Mouse (Mus musculus) forebrain, embryonic 13.5 days (tissue): Measurements from ENCODE around the gene Dpysl5. TPM values are rescaled to one million over a fixed set of nuclear protein-coding genes. Genes with fewer than 3 reads are reported as not detected.

Experiments used
- ATAC-seq: fragments of 200-750 bp; cut with Nextera tagmentation; 2 replicates; pipeline ENCODE4 v1.8.0; 2017
- H3K27ac ChIP-seq: fragments of 300-500 bp; sonication (generic); 2 replicates; pipeline ENCODE4 v1.5.1; 2015; ENCODE audit warnings: inconsistent platforms, mild to moderate bottlenecking, moderate library complexity
- H3K27me3 ChIP-seq: fragments of 300-500 bp; sonication (generic); 2 replicates; pipeline ENCODE4 v1.6.1; 2015; ENCODE audit warnings: mild to moderate bottlenecking, inconsistent platforms
- H3K36me3 ChIP-seq: fragments of 300-500 bp; sonication (generic); 2 replicates; pipeline ENCODE4 v1.6.1; 2015; ENCODE audit warnings: mild to moderate bottlenecking, inconsistent platforms; ENCODE audit not compliant: poor library complexity, severe bottlenecking
- H3K4me1 ChIP-seq: fragments of 300-500 bp; sonication (generic); 2 replicates; pipeline ENCODE4 v1.6.1; 2015; ENCODE audit warnings: inconsistent platforms
- H3K4me2 ChIP-seq: fragments of 300-500 bp; sonication (generic); 2 replicates; pipeline ENCODE4 v1.6.1; 2015; ENCODE audit warnings: inconsistent platforms, mild to moderate bottlenecking, moderate library complexity
- H3K4me3 ChIP-seq: fragments of 300-500 bp; sonication (generic); 2 replicates; pipeline ENCODE4 v1.5.1; 2015; ENCODE audit warnings: mild to moderate bottlenecking, inconsistent platforms
- H3K9ac ChIP-seq: fragments of 300-500 bp; sonication (generic); 2 replicates; pipeline ENCODE4 v1.6.1; 2015; ENCODE audit warnings: mild to moderate bottlenecking, inconsistent platforms
- H3K9me3 ChIP-seq: fragments of 300-500 bp; sonication (generic); replicated peaks from 2 replicates; pipeline ENCODE4 v1.6.1; 2016; ENCODE audit warnings: inconsistent platforms
- WGBS: fragments of 180-500 bp; shearing (Covaris S2); methylation state at CpG from one replicate; pipeline ENCODE4 v1.1.7; 2015; 5-methylcytosine and 5-hydroxymethylcytosine counted together
- polyA plus RNA-seq: library from polyadenylated mRNA; unstranded; fragments of >200 nt; fragmentation: Nextera tagmentation; extraction: Ambion mirVana; gene quantifications from 2 replicates; pipeline ENCODE4 v1.2.1, GENCODE M21; 2015

The Dpysl5 gene
- polyA plus RNA-seq, 1 experiment from 2014 or later, result 118 TPM

DNA sequence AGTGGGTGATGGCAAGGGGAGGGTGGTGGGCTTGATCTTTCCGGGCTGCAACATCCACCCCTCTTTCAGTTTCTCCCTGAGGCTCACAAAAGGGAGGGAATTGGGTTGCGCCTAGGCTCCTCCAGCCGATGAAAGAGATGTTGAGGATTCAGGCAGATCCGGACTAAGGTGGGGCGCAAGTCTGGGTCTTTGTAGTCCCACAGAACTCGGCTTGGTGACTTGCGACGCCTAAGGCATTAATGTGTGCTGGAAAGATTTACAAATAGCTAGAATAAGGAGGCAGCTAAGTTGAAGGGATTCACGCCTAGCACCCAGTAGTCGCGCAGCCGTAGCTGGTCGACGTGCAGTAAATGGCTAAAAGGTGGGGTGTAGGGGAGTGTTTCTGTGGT lies 632 bp downstream of the Dpysl5 start:
- peak overlapping the region; percentile 94 for H3K9ac ChIP-seq
- ATAC-seq, result peak; percentile 7; the same call in 1 of the 2 replicates
- H3K36me3 ChIP-seq, result peaks cover 10% of the 10 kb centered on the region; the same call in 1 of the 2 replicates
- no peaks in the 10 kb centered on the region for H3K9me3 ChIP-seq
- H3K4me1 ChIP-seq, result peaks cover 46% of the 10 kb centered on the region
- peak overlapping the region; percentile 93 for H3K27ac ChIP-seq
- WGBS, result under 1% methylated on average over 14 of the region's 14 CpGs
- peak overlapping the region; percentile 88 for H3K4me3 ChIP-seq
- H3K27me3 ChIP-seq, result 0 out of 2 replicates have a peak, but pooled peaks cover 4% of the 10 kb centered on the region
- peak overlapping the region; percentile 83 for H3K4me2 ChIP-seq

DNA sequence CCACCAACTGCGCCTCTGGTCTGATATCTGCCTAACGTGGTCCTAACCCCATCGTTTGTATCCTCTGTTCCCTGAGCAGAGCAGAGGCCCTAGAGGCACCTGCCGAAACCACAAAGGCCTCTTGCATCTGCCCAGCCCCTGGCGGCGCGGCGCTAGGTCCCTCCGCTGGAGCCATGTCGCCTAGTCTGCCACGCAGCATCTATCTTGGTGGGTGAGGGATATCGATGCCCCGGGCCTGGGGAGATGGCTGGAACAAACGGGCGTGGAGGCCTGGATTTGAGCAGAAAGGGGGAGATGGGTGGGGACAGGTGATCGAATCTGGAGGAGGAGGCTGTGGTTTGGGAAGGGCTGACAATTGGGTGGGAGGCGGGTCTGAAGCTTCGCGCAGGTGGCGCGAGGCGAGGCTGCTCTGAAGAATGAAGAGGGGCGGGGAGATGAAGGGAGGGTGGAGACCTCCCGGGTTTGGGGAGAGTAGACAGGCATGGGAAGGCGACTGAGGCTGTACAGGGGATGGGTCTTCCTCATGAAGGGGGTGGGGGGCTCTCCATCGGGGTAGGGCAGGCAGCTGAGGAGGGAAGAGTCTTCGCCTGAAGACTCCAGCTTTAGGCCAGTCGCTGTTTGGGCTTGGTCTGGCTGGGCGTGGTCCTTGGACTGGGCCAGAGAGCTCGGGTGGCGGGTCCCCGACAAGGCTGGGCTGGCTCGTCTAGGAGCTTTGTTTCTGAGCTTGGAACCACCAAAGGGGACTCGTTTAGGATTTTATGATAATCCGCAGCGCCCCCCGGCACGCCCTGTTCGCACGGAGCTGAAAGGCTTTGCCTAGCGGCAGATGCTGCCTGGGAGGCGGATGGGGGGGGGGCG lies 1.3 kb downstream of the Dpysl5 start:
- Histone ChIP-seq H3K9me3 (no peaks in the 10 kb centered on the region), H3K9ac (peak overlapping the region; percentile 94), H3K27ac (peak overlapping the region; percentile 93), H3K4me1 (peaks cover 48% of the 10 kb centered on the region), H3K27me3 (0 out of 2 replicates have a peak, but pooled peaks cover 4% of the 10 kb centered on the region), H3K4me3 (peak overlapping the region; percentile 88), H3K36me3 (peaks cover 10% of the 10 kb centered on the region; the same call in 1 of the 2 replicates), H3K4me2 (peak overlapping the region; percentile 83)
- WGBS, result under 1% methylated on average over 41 of the region's 43 CpGs
- ATAC-seq, result peak; percentile 57

DNA sequence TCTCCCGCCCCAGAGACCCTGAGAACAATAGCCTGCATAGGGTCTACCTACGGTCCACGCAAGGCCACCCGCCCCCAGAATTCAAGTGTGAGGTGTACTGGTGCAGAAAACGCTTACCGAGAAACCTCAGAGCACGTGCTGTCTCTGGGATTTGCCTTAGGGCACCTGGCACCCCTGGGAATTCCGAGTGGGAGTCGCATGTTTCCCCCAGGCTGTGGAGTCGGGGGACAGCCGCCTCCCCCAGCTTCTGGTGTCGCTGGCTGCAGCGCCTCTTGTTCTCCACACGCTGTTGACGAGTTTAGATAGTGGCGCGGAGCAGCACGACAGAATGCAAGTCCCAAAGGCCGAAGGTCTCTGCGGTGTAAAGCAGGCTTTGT lies 1.9 kb downstream of the Dpysl5 start:
- under 1% methylated on average over 20 of the region's 20 CpGs for WGBS
- Histone ChIP-seq H3K36me3 (peaks cover 10% of the 10 kb centered on the region; the same call in 1 of the 2 replicates), H3K4me1 (peaks cover 48% of the 10 kb centered on the region), H3K4me3 (peak overlapping the region; percentile 88), H3K27me3 (0 out of 2 replicates have a peak, but pooled peaks cover 4% of the 10 kb centered on the region), H3K27ac (peak overlapping the region; percentile 93), H3K9me3 (no peaks in the 10 kb centered on the region), H3K9ac (peak overlapping the region; percentile 94), H3K4me2 (peak overlapping the region; percentile 83)
- ATAC-seq, result peak; percentile 5; the same call in 1 of the 2 replicates

DNA sequence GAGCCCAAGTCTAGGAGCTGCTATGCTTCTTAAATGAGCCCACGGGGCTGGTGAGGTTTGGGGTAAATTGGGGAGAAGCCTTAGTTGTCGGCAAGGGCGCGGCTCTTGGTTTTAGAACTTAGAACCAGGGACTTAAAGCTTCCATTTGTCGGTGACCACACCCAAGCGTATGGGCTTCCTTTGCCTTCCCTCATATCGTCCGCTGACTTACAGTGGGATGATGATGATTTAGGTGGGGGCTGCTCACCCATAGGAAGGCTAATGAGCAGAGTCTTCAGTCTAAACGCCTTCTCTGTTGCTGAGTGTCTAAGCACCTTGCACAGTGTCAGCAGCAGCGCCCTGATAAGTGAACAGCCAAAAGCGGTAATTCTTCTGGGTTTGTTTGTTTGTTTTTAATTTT lies 2.3 kb downstream of the Dpysl5 start:
- Histone ChIP-seq H3K9ac (peak overlapping the region; percentile 94), H3K4me3 (peak overlapping the region; percentile 88), H3K36me3 (peaks cover 10% of the 10 kb centered on the region; the same call in 1 of the 2 replicates), H3K27ac (peak overlapping the region; percentile 93), H3K9me3 (no peaks in the 10 kb centered on the region), H3K27me3 (0 out of 2 replicates have a peak, but pooled peaks cover 3% of the 10 kb centered on the region), H3K4me2 (peak overlapping the region; percentile 83), H3K4me1 (peaks cover 53% of the 10 kb centered on the region)
- WGBS, result 12% methylated on average over 11 of the region's 11 CpGs
- no peak for ATAC-seq

DNA sequence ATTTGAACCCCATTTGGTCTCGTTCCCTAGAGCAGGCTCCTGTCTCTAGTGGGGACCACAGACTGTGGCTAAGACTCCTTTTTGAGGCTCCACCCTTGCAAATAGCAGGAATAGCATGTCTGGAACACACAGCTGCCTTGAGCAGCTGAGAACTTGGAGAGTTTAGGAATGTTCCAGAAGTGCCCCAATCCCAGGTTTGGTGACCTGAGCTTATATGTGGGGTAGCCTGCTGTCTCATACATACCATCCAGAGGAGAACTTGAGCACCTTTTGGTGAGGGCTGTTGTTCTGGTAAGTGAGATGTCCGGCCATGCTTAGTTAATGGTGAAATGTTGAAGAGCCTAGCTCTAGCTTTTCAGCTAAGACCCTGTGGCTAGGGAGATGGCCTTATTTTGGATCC lies 4.9 kb downstream of the Dpysl5 start:
- 90% methylated on average over 2 of the region's 2 CpGs for WGBS
- H3K9ac ChIP-seq, result no peak overlapping the region
- no peak for ATAC-seq
- H3K4me2 ChIP-seq, result no peak overlapping the region
- no peaks in the 10 kb centered on the region for H3K27me3 ChIP-seq
- no peak overlapping the region for H3K4me3 ChIP-seq
- H3K36me3 ChIP-seq, result peaks cover 27% of the 10 kb centered on the region
- peaks cover 55% of the 10 kb centered on the region for H3K4me1 ChIP-seq
- H3K27ac ChIP-seq, result no peak overlapping the region
- H3K9me3 ChIP-seq, result no peaks in the 10 kb centered on the region

DNA sequence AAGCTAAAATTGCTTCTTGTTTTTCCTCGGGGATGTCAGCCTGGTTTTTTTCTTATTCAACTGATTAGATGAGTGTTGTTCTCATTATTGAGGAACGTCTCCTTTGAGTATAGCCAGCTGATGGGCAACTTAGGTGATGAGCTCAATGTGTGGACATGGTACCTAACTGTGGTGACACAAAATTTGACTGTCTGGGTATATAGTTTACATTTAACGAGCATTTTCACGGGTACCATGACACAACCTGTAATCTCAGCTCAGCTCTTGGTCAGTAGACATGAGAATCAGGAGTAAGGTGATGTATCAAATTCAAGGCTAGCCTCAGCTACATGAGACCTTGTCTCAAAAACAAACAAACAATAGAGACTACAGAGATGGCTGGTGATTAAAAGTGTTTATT lies 6.1 kb downstream of the Dpysl5 start:
- peaks cover 56% of the 10 kb centered on the region for H3K4me1 ChIP-seq
- H3K4me3 ChIP-seq, result no peak overlapping the region
- 79% methylated on average over 4 of the region's 4 CpGs for WGBS
- H3K27ac ChIP-seq, result peak overlapping the region; percentile 73
- no peaks in the 10 kb centered on the region for H3K9me3 ChIP-seq
- H3K4me2 ChIP-seq, result no peak overlapping the region
- no peak overlapping the region for H3K9ac ChIP-seq
- no peaks in the 10 kb centered on the region for H3K27me3 ChIP-seq
- peaks cover 38% of the 10 kb centered on the region for H3K36me3 ChIP-seq
- ATAC-seq, result no peak

DNA sequence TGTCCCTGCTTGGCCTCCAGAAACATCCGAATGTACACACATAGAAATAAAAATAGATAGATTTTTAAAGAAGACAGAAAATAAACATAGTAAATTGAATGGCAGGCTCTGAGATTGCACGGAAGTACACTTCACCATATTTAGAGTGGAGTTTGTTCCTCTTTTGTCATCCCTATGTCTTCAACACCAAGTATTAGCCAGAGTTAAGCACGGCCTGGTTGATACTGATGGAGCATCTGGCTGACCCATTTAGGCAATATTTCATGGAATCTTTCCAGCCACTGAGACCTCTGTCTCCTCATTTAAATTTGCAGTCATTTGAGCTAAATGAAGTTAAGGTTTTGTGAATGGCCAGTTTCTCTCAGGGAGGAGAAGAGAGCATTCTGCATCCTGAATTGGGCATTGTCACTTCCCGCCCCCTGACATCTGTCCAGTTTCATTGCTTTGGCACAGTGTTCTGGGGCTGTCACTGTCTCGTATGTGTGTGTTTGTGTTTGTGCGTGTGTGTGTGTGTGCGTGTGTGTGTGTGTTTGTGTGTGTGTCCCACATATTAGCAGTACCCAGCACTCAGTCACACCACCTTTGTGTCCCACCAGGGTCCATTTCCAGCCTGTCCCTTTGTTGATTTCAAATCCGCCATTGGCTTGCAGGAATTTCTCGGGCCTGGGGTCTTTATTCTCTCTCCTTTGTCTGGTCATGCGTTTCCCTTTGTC lies 6.8 kb downstream of the Dpysl5 start:
- H3K4me1 ChIP-seq, result peaks cover 60% of the 10 kb centered on the region
- WGBS, result 25% methylated on average over 10 of the region's 10 CpGs
- H3K4me2 ChIP-seq, result peak overlapping the region; percentile 41
- H3K27ac ChIP-seq, result peak overlapping the region; percentile 73
- H3K4me3 ChIP-seq, result 0 out of 2 replicates have a peak overlapping the region, but pooled peaks have one; percentile 2
- H3K27me3 ChIP-seq, result no peaks in the 10 kb centered on the region
- H3K9ac ChIP-seq, result peak overlapping the region; percentile 54
- peaks cover 44% of the 10 kb centered on the region for H3K36me3 ChIP-seq
- no peak; the same call in 1 of the 2 replicates for ATAC-seq
- H3K9me3 ChIP-seq, result no peaks in the 10 kb centered on the region

DNA sequence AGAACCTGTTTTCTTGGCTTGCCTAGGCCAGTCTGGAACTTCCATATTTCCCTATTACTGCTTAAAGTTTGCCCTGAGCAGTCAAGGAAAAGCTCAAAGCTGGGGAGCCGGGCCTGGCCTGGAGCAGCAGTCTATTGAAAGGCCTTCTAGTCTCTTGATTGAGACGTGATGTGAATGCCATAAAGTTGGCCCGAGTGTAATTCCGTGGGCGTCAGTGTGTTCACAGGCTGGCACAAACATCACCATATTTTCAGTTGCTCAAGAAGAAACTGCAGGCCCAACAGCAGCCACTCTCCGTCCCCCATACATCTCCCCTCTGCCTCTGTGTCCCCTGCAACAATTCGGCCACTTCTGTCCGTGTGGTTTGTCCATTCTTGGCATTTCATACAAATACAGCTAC lies 10.6 kb downstream of the Dpysl5 start:
- ATAC-seq, result no peak
- WGBS, result 92% methylated on average over 8 of the region's 8 CpGs
- Histone ChIP-seq H3K27ac (no peak overlapping the region), H3K4me2 (no peak overlapping the region), H3K27me3 (no peaks in the 10 kb centered on the region), H3K4me1 (peaks cover 37% of the 10 kb centered on the region), H3K36me3 (peaks cover 54% of the 10 kb centered on the region), H3K9me3 (no peaks in the 10 kb centered on the region), H3K4me3 (no peak overlapping the region), H3K9ac (no peak overlapping the region)

DNA sequence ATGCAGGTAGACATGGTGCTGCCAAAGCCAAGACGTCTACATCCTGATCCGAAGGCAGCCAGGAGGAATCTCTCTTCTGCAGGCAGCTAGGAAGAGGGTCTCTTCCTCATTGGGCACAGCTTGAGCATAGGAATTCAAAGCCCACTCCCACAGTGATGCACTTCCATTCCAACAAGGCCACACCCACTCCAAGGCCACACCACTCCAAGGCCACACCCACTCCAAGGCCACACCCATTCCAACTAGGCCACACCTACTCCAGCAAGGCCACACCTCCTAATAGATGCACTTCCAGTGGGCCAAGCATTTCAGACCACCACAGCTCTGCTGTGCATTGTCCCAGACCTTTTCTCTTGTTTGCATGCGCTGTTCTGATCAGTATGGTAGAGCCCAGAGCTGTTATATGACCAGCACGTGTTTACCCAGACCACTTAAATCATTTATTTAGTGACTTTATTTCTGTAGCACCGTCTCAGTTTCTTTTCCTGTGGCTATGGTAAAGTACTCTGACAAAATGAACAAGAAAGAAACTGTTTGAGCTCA lies 14.9 kb downstream of the Dpysl5 start:
- no peak overlapping the region for H3K4me3 ChIP-seq
- no peak for ATAC-seq
- H3K27me3 ChIP-seq, result no peaks in the 10 kb centered on the region
- H3K36me3 ChIP-seq, result peaks cover 45% of the 10 kb centered on the region
- H3K4me2 ChIP-seq, result no peak overlapping the region
- H3K27ac ChIP-seq, result no peak overlapping the region
- H3K9ac ChIP-seq, result no peak overlapping the region
- 95% methylated on average over 5 of the region's 5 CpGs for WGBS
- no peaks in the 10 kb centered on the region for H3K9me3 ChIP-seq
- peaks cover 18% of the 10 kb centered on the region for H3K4me1 ChIP-seq

DNA sequence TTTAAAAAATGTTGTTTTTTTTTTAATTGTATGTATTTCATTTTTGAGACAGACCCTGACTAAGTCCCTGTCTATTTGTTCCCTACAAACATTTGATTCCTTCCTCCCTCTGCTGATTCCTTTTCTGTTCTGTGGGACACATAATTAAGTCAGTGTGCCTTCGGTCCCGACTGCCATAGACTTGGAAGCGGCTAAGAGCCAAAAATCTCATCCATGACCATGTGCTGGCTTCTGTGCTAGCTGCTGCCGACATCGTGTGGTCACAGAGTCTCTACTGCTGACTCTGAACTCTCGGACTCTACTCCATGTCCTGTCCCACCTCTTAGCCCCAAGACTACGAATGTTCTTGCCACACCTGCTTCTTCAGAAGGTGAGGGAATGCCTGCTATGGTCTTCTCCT lies 21.1 kb downstream of the Dpysl5 start:
- no peaks in the 10 kb centered on the region for H3K27me3 ChIP-seq
- H3K27ac ChIP-seq, result no peak overlapping the region
- no peak overlapping the region for H3K4me3 ChIP-seq
- H3K9me3 ChIP-seq, result no peaks in the 10 kb centered on the region
- no peak for ATAC-seq
- 91% methylated on average over 7 of the region's 7 CpGs for WGBS
- peaks cover 13% of the 10 kb centered on the region; the same call in 1 of the 2 replicates for H3K36me3 ChIP-seq
- H3K9ac ChIP-seq, result no peak overlapping the region
- no peak overlapping the region for H3K4me2 ChIP-seq
- peaks cover 45% of the 10 kb centered on the region for H3K4me1 ChIP-seq

DNA sequence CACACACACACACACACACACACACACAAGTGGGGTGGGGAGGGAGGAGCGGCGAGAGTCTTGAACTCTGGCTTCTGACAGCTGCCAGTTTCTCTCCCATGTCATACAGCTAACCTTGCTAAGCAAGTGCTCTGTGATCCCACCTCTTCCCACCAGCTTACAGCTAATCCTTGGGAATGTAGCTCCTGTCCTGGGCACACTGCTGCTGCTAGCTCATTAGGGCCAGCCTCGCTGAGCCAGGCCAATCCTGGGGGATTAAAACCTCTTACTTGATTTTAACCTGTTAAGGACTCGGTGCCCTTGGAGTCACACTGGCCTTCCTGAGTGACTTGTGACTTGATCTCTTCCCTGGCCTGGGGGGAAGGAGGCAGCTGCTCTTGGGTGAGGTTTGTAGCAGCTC lies 23.3 kb downstream of the Dpysl5 start:
- no peak overlapping the region for H3K9ac ChIP-seq
- no peaks in the 10 kb centered on the region for H3K9me3 ChIP-seq
- no peak overlapping the region for H3K27ac ChIP-seq
- H3K4me3 ChIP-seq, result no peak overlapping the region
- H3K4me2 ChIP-seq, result no peak overlapping the region
- H3K36me3 ChIP-seq, result peaks cover 8% of the 10 kb centered on the region; the same call in 1 of the 2 replicates
- ATAC-seq, result no peak
- peaks cover 64% of the 10 kb centered on the region for H3K4me1 ChIP-seq
- no peaks in the 10 kb centered on the region for H3K27me3 ChIP-seq
- WGBS, result 31% methylated on average over 4 of the region's 4 CpGs
